Mouse (Mus musculus) C2C12 (cell line): ENCODE results near the gene Pdlim5.

Experiments
- CEBPB ChIP-seq: IDR thresholded peaks from one replicate; pipeline ENCODE4 v1.6.1; 2011; ENCODE audit warnings: low read depth, mild to moderate bottlenecking, control low read depth, moderate library complexity
- CTCF ChIP-seq: IDR thresholded peaks from one replicate; pipeline ENCODE4 v1.5.1; 2011; ENCODE audit not compliant: control insufficient read depth, insufficient read depth, insufficient read length
- MYOG ChIP-seq: IDR thresholded peaks from one replicate; pipeline ENCODE4 v1.6.1; 2011; ENCODE audit not compliant: control insufficient read depth, insufficient read length; ENCODE audit errors: extremely low read depth
- USF1 ChIP-seq: IDR thresholded peaks from one replicate; pipeline ENCODE4 v1.6.1; 2011; ENCODE audit warnings: low read depth, mild to moderate bottlenecking, control low read depth, moderate library complexity

GRCm38 (mm10) chr3:142311075-142311474 is 84.4 kb downstream of the Pdlim5 start:
- no peak for TF ChIP-seq CTCF
- no peak for TF ChIP-seq USF1
- TF ChIP-seq MYOG = no peak
- TF ChIP-seq CEBPB = no peak
